In genomic region chr11:31412376-31412775, GRCm38 (mm10) we compare ENCODE assay signal across 18 mouse cellular contexts.
"Had no signal": no experiment of that assay in that cellular context is flagged by ENCODE, and none has a peak within 500 bp of the region (broad histone marks: within the 10 kb centered on the region; RNA-seq: fewer than 3 reads in every experiment).

No protein-coding gene starts in this region.

- DNase-seq: kidney, postnatal 10 days; kidney, postnatal 36 days; layer of hippocampus, postnatal 36 days; liver, embryonic 13.5 days; lung, adult 2 months; lung, postnatal 14 days; lung, postnatal 4 days; right cerebral cortex, adult 18-20 months; right cerebral cortex, postnatal 14 days; right cerebral cortex, postnatal 4 days; thymus, postnatal 14 days; thymus, postnatal 4 days had no signal

- H3K9ac ChIP-seq: liver, embryonic 13.5 days; midbrain, embryonic 12.5 days; midbrain, embryonic 15.5 days; neural tube, embryonic 12.5 days; neural tube, embryonic 15.5 days; stomach, embryonic 15.5 days had no signal

- H3K9me3 ChIP-seq: liver, embryonic 13.5 days; midbrain, embryonic 12.5 days; midbrain, embryonic 15.5 days; neural tube, embryonic 12.5 days; neural tube, embryonic 15.5 days; stomach, embryonic 15.5 days had no signal

- H3K27ac ChIP-seq: left cerebral cortex, adult 2 months; liver, embryonic 13.5 days; midbrain, embryonic 12.5 days; midbrain, embryonic 15.5 days; neural tube, embryonic 12.5 days; neural tube, embryonic 15.5 days; stomach, embryonic 15.5 days had no signal

- H3K4me2 ChIP-seq: liver, embryonic 13.5 days; midbrain, embryonic 12.5 days; midbrain, embryonic 15.5 days; neural tube, embryonic 12.5 days; neural tube, embryonic 15.5 days; stomach, embryonic 15.5 days had no signal

- ATAC-seq: midbrain, embryonic 15.5 days had no signal

- H3K4me3 ChIP-seq: left cerebral cortex, adult 2 months; liver, embryonic 13.5 days; midbrain, embryonic 12.5 days; midbrain, embryonic 15.5 days; neural tube, embryonic 12.5 days; neural tube, embryonic 15.5 days; stomach, embryonic 15.5 days had no signal

- H3K27me3 ChIP-seq: liver, embryonic 13.5 days; midbrain, embryonic 12.5 days; midbrain, embryonic 15.5 days; neural tube, embryonic 12.5 days; neural tube, embryonic 15.5 days; stomach, embryonic 15.5 days had no signal

- H3K4me1 ChIP-seq: liver, embryonic 13.5 days; midbrain, embryonic 12.5 days; midbrain, embryonic 15.5 days; neural tube, embryonic 12.5 days; neural tube, embryonic 15.5 days; stomach, embryonic 15.5 days had no signal

- H3K36me3 ChIP-seq: liver, embryonic 13.5 days; midbrain, embryonic 12.5 days; midbrain, embryonic 15.5 days; neural tube, embryonic 12.5 days; neural tube, embryonic 15.5 days; stomach, embryonic 15.5 days had no signal
